Mouse (Mus musculus): ENCODE data around the gene Scg5. TPM values are rescaled to one million over a fixed set of nuclear protein-coding genes. Genes with fewer than 3 reads are reported as not detected.
A peak's percentile ranks its signal among the peaks of the same experiment; 100 is the strongest.

The Scg5 gene
- 100 to 1,000 TPM; 482 to 536 (median 524) TPM for total RNA-seq (2022)

- peak; percentile 66 to 89 for DNase-seq (ENCODE audit: low spot score in 2 of 2)
Observed at GRCm38 (mm10) chr2:113828943-113829882, at the start of gene Scg5. TSS of gene Scg5 (minus strand) at chr2:113829121.

- no peak for DNase-seq (ENCODE audit: low spot score in 2 of 2)
Observed at GRCm38 (mm10) chr2:113870115-113870514, 41.2 kb upstream of the Scg5 start.

DNA sequence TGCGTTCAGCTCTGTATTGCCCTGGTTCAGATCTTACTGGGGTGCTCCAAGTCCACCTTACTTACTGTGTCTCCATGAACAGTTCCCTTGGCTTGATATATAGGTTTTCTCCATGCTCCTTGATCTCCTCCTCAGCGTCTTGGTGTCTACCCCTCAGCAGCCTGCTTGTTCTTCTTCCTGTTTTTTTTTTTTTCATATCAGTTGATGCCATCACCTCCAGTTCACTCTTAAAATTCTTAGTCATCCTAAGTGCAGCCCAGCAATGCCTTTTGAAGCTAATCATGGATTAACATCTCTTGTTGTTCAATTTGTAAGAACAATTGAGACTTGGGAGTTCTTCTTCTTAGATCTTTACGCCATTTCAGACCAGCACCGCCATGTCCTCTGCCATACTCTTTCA is 39.5 kb upstream of the Scg5 start:
- DNase-seq (ENCODE audit: low spot score in 2 of 2) = no peak

GRCm38 (mm10) chr2:113866155-113866554 is 37.2 kb upstream of the Scg5 start:
- DNase-seq (ENCODE audit: low spot score in 2 of 2) = no peak

GRCm38 (mm10) chr2:113849141-113849540 is 20.2 kb upstream of the Scg5 start:
- no peak for DNase-seq (ENCODE audit: low spot score in 2 of 2)

GRCm38 (mm10) chr2:113848245-113849121 is 19.6 kb upstream of the Scg5 start, which contains the start of gene Arhgap11a:
TSS of gene Arhgap11a (minus strand) at chr2:113848661.
- DNase-seq (ENCODE audit: low spot score in 2 of 2) = peak; percentile 86 to 90

DNA sequence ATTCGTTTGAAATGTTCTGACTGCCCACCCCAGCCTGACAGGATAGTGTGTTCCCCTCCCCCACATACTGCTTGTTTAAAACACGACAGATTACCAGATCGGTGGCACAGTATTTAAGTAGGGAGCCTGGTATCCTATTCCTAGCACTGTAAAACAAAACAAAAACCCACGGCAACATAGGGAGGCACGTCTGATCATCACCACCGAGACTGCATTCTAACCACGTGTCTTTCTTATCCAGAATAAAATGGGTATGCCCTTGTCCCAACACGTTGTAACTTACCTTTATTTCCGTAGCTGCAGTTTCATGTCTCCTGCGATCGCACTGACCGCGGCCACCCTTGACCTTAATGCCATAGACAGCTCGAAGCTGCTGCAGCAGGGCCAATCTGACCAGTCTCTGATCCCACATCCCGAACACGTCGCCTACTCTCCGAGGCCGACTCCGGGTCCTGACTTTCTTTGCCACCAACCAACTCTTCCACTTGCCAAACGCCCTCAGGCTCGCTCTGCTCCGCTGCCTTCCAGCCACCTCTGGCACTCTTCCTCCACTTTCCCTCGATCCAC is 18.8 kb upstream of the Scg5 start:
- no peak for DNase-seq (ENCODE audit: low spot score in 2 of 2)

GRCm38 (mm10) chr2:113845081-113845480 is 16.2 kb upstream of the Scg5 start:
- no peak for DNase-seq (ENCODE audit: low spot score in 2 of 2)

DNA sequence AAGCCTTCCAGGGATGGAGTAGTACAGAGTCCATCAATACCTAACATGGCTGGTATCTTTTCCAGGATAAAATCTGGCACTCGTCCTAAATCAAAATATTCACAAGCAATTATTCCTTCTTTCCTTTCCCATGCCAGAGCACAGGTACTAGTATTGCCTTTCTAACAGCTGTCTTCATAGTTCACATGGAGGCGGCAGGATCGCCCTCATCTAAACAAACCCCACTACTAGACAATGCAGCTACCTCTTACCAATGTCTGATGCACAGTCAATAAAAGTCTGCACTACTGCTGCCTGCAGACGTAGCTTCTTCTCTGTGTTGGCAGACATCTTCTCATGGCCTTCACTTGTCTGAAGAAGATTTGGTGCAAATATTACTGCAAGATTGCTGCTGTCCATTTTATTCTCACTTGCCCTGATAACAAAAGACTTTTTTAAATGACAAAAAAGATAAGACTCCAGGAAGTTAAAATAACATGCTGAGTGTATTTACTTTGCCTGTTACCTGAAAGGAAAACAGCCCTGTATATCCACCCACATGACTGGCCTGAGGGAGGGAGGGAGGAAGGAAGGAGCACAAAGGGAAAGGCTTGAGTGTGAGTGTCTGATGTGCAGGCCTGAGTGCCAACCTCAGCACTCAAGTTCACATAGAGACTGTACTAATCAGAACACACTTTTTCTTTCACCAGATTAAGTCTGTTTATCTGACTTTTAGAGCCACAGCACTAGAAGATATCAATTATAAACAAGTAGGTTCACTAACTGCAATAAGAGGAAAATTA is 12.9 kb upstream of the Scg5 start:
- DNase-seq (ENCODE audit: low spot score in 2 of 2) = no peak

GRCm38 (mm10) chr2:113839488-113839887 is 10.6 kb upstream of the Scg5 start:
- no peak for DNase-seq (ENCODE audit: low spot score in 2 of 2)

DNA sequence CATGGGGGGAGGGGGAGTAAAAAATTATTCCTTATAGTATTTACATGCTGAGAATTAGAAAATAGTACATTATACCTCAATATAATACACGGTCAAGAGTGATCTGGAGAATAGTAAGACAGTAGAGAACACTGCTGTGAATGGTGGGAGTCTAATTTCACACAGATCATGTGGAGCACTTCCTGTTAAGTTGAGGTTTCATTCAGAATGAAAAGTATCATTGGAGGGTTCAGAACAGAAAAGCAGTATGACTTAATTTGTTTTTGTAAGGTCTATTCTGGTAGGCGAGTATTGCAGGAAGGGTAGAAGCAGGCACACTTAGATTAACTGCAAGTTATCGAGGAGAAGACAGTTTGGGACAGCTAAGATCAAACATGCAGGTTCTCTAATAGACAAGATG is 6.3 kb upstream of the Scg5 start:
- DNase-seq (ENCODE audit: low spot score in 2 of 2) = no peak

GRCm38 (mm10) chr2:113828086-113828942 is 607 bp downstream of the Scg5 start:
- no peak for DNase-seq (ENCODE audit: low spot score in 2 of 2)

DNA sequence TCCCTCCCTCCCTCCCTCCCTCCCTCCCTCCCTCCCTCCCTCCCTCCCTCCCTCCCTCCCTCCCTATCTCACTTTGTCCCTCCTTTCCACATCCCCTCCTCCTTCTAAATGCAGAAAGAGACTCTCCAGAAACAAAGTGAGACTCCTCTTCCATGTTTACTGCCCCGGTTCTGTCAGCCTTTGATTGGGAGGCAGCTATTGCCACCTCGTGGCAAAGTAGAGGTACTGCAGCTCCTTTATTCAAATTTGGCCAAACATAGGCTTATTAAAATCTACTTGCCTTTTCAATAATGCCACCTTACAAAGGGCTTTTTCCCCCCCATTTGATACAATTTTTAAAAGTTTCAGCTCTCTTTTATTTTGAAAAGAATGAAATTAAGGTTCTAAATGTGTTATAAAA is 5.0 kb downstream of the Scg5 start:
- DNase-seq (ENCODE audit: low spot score in 2 of 2) = no peak

DNA sequence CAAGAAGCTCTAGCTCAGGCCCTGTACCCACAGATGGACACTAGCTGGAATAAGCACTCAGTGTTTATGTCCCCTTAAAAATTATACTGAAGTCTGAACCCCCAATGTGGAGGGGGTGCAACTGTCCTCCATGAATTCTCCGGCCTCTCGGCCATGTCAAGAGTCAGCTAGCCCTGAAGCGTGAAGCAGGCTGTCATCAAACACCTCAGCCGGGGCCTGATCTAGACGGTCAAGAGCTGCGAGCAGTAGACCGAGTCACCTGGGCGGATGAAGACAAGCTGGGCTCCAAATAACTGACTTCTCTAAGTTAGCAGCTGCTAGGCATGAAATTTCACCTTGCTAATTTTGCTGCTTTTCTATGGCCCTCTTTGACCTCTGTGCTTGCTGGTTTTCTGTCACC is 6.6 kb downstream of the Scg5 start:
- no peak for DNase-seq (ENCODE audit: low spot score in 2 of 2)

DNA sequence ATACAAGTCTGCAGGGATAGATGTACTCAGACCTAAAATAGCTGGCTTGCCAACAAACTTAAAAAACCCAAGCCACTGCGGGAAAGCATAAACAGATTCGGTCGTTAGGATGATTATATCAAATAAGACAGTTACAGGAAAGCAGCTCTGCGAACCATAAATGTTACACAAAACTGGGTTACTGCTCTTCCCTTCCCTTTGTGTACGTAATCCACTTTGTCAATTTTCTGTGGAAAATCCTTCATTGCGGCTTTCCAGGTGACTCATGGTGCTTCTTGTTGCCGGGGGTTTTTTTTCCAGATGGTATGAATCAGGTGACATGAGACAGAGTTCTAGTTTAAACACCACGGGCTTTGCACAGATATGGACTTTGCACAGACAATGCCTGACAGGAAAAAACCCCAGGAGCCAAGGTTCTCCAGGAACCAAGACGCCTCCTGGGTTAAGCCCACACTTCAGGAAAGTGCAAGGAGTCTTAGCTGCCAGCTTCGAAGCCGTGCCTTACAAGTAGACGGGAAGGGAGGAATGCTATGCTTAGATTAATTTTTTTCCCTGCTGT is 7.7 kb downstream of the Scg5 start:
- DNase-seq (ENCODE audit: low spot score in 2 of 2) = no peak

DNA sequence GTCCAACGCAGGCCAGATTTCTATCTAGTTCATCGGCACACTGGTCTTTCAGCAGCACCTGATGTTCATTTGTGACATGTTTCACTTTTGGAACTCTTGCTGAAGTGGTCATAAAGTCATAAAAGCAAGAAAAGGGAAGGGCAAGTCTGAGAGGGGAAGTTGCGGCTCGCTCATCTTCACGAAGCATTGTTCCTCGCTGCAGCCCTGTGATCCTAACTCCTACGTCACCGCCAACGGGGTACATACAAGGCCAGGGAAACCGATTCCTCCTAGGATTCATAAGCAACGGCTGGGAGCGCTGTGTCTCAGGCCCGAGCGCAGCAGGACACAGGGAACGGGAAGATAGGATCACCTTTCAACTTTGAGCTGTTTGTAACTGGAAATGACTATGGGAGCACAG is 8.8 kb downstream of the Scg5 start:
- no peak for DNase-seq (ENCODE audit: low spot score in 2 of 2)

- DNase-seq (ENCODE audit: low spot score in 2 of 2) = no peak
Observed at GRCm38 (mm10) chr2:113817681-113818606, 11.0 kb downstream of the Scg5 start.

- DNase-seq (ENCODE audit: low spot score in 2 of 2) = peak in 1 of 2 experiments; percentile 51
Observed at GRCm38 (mm10) chr2:113807640-113808039, 21.3 kb downstream of the Scg5 start.

Data from left cerebral cortex, adult 8-10 months (tissue).